In genomic region chr19:5638416-5639005, GRCm38 (mm10) we compare ENCODE assay signal across 1 mouse cellular context.
TF ChIP-seq lines count a peak whose summit lies in the region.

No protein-coding gene starts in this region.

TF ChIP-seq in MEL, 35 proteins besides CTCF, POLR2A, EP300 and RAD21 (continued from another document):
- no peak for TF ChIP-seq MAX (IDR thresholded peaks at IDR 0.05; ENCODE audit: low read length)
- no peak for TF ChIP-seq CHD1 (IDR thresholded peaks at IDR 0.05; ENCODE audit: low read depth, low read length)
- TF ChIP-seq GABPA (IDR thresholded peaks at IDR 0.05; ENCODE audit: low read depth, low read length), result no peak
- no peak for TF ChIP-seq ETS1 (IDR thresholded peaks at IDR 0.05; ENCODE audit: low read depth, low read length)
- no peak for TF ChIP-seq BHLHE40 (IDR thresholded peaks at IDR 0.05; ENCODE audit: borderline replicate concordance, low read depth, low read length)
